Mouse (Mus musculus) layer of hippocampus, adult 18-20 months (tissue): ENCODE measurements around the gene Cyp2c23. TPM values are rescaled to one million over a fixed set of nuclear protein-coding genes. Genes with fewer than 3 reads are reported as not detected.
A peak's percentile ranks its signal among the peaks of the same experiment; 100 is the strongest.

Experiments
- DNase-seq, 2 experiments: peaks; one replicate each; pipeline ENCODE4 v3.0.0; 2022; ENCODE audit warnings: low spot score in 2 of 2
- total RNA-seq, 2 experiments: library from RNA; stranded (reverse); gene quantifications; 2 replicates each; pipeline ENCODE4 v1.2.3; 2021

The Cyp2c23 gene
- total RNA-seq, 2 experiments from 2014 or later, result not detected

DNA sequence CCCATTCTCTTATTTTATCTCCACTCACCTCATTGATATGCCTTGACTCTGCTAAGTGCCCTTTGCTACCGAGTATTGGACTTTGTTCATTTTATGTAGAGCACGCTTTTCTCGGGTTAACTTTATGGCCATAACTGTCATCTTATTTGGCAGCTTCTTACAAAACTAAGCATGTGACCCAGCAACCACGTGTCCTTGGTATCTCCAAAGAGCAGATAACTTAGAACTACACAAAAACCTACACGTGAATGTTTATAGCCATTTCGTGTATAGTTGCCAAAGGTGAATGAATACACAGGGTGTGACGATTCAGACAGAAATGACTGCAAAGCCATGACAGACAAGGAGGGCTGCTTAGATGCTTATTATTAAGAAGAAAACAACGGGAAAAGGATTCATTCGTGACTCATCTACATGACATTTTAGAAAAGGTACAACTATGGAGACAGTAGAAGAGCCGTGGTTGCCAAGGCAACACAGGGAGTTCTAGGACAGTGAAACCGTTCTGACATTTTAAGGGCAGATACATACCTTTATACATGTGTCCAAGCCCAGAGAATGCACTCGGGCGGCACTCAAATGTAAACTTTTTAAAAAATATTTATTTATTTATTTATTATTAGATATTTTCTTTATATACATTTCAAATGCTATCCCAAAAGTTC, 4.0 kb downstream of the Cyp2c23 start:
- DNase-seq, result peak in 1 of 2 experiments; percentile 29

DNA sequence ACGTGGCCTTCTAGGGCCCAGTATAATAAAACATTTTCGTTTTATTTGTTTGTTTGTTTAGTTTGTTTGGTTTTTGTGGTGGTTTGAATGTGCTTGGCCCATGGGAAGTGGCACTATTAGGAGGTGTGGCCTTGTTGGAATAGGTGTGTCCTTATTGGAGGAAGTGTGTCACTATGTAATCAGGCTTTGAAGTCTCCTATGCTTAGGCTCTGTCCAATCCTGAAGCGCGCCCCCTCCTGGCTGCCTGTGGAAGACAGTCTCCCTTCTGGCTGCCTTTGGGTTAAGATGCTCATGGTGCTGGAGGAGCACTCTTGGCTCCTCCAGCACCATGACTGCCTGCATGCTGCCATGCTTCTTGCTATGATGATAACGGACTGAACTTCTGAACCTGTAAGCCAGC, 5.9 kb downstream of the Cyp2c23 start:
- no peak for DNase-seq

DNA sequence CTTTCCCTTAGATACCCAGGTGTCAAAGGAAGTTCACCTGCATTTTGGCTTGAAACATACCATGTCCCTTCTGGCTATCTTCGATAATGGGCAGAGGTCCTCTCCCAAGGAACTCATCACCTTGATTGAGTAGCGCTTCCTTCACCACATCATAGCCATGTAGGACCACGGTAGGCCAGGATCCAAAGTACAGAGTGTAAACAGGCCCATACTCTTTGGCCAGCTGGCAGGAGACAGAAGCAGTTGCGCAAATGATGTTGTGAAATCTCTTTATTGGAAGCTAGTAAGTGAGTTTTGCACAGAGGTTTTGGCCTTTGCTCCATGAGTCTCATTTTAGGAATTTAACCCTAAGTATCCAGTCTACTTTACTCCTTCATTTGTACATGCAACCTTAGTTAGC, 7.5 kb downstream of the Cyp2c23 start:
- no peak for DNase-seq

DNA sequence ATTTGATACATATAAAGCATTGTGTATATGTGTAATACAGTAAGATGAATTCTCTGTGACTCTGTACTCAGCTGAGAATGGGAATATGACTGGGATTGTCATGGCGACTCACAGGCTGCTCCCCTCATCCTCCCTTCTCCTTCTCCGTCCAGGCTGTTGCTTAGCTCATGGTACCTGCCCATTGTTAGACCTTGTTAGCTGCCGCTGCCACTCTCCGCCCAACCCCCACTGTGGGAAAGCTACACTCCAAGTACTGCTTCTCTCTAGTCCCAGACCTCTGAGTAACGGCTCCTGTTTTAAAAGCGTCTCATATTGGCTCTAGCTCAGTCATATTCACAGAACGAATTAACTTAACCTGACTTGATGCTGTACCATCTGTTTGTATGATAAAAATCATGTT, 9.3 kb downstream of the Cyp2c23 start:
- no peak for DNase-seq

DNA sequence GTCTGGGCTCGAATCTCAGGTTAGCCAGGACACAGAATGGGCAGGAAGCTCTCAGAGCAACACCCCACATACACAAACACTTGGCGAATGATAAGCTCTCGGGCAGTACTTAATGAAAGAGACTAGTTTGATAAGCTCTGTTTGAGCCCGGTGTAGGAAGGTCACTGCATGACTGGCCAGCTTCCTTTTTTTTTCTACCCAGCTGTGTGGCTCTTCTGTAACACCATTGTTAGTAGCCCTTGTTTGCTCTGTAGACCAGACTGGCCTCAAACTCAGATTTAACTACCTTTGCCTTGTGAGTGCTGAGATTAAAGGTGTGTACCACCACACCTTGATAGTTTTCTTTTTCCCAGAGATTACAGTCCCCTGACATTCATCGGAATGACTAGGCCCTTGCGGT, 15.1 kb downstream of the Cyp2c23 start:
- no peak for DNase-seq

DNA sequence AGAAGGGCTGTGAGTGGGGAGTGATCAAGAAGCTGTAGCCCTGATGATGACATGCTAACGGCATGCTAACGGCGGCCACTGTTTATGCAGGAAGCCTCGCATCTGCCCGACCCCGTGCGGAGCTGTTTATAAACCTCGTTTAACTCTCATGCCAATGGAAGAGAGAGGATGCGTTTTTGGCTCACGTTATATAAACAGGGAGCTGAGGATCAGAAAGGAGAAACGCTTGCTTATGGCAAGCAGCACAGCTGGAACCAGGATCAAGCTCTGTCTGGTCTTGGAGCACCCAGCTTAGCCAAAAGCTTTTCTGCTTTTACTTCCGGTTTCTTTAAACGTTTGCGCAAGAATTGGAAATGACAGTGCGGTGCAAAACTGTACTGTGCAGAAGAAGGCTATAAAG, 20.2 kb downstream of the Cyp2c23 start:
- DNase-seq, result no peak

DNA sequence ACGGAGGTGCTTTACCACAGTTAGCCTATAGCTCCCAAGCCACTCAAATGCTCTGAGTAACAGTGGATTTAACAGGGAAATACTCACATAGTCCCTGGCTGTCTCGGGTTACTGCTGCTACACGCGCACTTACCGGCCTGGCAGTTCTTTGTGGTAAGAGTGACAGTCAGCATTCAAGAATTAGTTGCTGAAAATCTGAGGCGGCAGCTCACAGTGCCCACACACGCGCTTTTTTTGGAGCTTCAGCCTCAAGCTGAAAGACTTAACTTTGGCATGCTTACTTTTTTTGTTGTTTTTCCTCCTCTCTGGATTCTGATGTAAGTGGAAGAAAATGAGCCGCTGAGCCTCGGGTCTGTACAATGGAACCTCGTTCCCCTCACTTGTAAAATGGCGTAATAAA, 21.8 kb downstream of the Cyp2c23 start:
- DNase-seq, result peak in 1 of 2 experiments; percentile 30

DNA sequence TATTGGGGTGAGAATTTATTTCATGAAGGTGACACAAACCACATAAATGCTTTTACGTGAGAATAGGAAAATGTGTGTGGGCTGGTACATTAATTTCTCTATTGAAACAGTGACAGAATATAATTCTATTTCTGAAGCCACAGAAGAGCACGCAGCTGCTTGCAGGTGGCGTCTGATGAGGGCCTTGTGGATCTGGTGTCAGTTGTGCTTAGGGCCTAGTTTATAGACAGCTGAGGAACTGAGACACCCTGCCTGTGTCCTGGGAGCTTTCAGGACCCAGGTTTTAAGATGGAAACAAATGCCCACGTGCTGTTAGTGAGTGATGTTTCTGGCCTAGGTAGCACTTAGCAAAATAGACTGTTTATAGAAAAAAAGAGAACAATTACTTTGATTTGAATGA, 24.0 kb downstream of the Cyp2c23 start:
- DNase-seq, result no peak

DNA sequence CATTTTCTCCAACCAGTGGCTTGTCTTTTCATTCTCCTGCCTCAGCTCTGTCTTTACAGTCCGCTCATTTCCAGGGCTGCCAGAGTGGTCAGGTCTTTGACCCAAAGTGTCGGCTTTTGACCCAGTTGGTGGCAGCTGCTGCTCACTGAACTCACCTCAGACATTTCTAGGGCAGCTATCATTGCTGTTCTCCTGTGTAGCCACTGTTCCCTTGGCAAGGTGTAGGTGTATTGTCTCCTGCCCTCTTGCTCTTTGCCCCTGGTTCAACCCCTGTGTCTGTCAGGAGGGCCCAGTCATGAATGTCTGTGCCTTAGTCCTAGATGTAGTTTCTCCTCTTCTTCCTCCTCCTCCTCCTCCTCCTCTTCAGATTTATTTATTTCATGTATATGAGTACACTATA, 24.7 kb downstream of the Cyp2c23 start:
- no peak for DNase-seq

DNA sequence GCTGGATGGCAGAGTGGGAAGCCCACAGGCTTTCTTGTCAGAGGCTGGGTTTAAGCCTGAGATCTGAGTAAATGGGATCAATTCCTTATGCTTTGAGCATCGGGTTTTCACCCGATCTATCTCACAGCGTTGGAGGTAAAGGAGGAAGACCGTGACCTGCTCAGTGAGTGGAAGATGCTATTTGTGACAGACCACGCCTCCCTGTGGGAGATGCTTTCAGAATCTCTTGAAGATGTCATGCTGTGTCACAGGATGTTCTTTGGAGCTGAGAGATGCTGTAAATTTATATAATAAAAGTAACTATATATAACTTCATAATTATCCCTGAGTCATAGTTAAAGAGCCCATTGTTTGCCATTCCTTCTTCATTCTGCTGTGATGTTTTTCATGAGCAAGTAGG, 28.3 kb downstream of the Cyp2c23 start:
- no peak for DNase-seq

DNA sequence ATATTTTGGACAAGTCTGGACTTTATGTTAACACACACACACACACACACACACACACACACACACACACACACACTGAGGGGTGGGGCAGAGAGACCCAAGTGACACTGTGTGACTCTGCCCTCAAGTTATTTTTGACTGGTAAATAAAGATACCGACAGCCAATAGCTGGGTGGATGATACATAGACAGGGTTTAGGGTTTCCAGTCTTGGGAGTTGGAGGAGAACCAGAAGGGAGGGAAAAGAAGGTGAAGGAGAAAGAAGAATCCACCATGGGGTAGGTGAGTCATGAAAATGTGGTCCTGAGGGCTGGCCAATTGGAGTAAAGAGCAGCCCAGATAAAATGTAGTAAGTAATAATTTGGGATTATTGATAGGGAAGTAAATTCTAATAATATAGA, 28.9 kb downstream of the Cyp2c23 start:
- DNase-seq, result no peak

DNA sequence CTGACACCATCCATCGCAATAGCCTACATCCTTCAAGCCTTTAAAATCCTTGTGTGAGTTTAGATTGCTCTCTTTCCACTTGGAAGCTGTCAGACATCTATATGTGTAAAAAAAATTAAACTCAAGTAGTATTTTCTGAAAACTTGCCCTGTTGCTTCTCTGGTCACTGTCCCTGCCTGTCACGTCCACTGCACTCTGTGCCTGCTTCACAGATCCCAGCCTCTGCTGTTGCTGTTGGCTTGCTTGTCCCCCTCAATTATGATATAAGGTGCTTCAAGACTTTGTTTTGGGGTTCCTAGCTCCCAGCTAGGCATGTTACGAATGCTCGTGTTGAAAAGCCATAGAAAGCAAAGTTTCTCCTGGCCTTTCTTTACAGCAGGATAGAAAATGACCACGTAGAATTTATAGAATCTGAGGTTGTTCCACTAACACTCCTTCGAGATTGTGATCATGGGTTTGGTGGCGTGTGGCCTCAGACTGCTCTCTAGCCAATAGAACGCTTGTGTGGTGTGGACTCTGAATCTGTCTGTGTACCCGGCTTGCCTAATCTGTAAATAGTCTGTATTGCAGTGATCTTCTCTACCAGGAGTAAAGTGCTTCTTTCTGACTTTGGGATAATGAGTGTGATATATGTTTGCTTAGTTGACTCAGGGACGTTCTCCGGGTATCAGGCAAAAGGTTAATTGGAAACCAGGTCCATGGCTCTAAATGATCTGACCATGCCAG, 30.0 kb downstream of the Cyp2c23 start:
- no peak for DNase-seq

DNA sequence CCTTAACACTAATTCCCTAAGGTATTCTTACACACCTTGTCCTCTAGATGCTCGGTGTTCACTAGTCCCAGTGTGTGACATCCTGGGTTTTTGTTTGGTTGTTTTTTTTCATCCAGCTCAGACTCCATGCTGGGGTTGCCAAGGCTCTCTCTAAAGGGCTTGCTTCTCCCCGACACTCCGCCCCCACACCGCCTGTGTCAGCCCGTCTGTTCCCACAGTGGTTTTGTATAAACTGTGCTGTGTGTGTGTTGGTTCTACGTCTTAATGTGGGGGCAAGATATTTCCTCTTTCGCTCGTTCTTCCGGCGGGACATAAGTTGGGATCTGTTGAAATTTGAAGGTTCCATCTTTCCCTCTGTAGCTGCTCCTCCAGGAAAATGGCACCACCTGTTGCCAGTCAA, 30.9 kb downstream of the Cyp2c23 start:
- peak; percentile 83 to 89 for DNase-seq

DNA sequence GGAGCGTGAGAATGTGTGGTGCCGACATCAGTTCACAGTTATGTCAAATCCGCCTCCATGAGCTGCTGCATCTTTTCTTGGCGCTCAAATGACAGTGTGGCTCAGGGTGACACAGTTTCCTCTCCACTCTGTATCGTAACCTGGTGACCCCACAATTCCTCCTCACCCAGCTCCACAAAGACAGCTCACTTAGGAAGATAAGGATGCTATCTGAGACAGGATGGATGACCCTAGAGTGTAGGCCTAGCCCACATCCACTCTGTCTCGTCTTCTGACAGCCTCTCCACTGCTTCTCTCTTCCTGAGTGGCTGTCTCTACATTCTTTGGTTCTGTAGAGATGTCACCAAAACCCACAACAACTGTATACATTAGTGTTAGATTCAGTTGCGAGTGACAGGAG, 33.6 kb downstream of the Cyp2c23 start:
- no peak for DNase-seq

DNA sequence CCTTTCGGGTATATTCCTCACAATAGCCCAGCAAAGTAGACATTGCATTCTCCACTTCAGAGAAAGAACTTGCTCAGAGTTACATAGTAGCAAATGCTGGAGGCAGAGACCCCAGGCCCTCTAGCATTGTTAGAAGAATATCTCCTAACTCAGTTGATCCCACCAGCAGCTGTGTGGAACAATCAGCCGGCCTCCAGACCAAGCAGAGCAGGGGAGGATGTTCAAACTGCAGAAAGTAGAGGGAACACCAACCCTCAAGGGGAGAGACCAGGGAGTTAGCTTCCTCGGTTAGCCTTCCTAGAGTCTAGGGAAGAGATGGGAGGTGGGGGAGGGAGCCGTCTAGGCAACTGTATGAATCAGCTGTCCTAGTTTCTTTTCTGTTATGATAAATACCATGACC, 36.5 kb downstream of the Cyp2c23 start:
- DNase-seq, result no peak

DNA sequence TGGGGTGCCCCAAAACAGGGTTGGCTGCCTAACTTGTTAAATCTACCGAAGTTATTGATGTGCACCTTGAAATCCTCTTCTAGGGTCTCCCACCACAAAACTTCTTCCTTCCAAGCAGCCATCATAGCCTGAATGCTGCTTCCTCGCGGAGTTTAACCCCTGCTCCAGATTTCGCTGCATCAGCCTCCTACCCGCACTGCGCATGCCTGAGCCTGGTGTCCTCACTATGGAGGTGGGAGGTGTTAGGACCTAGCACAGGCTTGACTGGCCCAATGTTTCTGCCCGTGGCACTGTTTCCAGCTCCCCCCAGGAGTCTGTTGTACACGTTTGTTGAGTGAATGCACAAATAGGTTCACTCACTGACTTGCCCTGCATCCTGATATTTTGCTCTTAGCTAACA, 38.6 kb downstream of the Cyp2c23 start:
- DNase-seq, result no peak

DNA sequence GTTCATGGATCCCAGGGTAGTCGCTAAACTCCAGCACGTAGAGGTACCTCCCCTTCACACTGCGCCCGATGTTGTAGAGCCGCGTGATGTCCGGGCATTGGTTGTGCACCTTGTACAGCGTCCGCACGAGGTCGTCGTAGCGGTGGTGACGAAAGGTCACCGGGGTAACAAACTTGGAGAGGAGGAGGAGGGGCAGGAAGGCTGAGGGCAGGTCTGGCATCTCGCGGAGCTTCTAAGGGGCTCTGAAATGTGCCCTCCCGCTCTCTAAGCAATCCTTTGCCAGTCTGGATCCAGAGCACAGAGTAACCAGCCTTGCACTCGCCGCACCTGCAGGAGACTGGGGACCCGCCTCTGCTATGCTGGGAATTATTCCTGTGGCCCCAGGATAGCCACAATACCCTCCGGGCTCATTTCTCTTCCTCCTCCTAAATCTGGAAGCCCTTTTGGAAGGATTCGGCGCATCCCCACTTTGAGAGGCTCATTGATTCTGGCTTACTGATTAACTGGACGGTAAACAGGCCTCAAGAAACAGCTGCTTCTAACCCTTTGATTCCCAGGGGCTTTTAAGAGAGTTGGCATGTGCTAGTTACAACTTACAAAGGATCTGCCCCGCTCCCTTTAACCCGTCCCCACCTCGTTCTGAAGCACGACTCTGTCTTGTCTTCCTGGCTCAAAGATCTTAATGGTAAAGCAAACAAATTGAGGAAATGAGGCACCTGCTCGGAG, 42.8 kb downstream of the Cyp2c23 start, which contains the start of gene Cpn1:
Gene Cpn1 (minus strand): TSS at position 488 of the 726 bp plus-strand sequence.
- DNase-seq, result no peak

DNA sequence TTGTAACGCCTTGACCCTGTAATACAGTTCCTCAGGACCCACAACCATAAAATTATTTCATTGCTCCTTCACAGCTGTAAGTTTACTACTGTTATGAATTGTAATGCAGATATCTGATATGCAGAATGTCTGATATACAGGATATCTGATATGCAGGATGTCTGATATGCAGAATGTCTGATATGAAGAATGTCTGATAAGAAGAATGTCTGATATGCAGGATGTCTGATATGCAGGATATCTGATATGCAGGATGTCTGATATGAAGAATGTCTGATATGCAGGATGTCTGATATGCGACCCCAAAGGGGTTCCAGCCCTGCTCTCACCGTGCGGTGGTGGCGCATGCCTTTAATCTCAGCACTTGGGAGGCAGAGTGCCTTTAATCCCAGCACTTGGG, 47.0 kb downstream of the Cyp2c23 start:
- DNase-seq, result no peak

DNA sequence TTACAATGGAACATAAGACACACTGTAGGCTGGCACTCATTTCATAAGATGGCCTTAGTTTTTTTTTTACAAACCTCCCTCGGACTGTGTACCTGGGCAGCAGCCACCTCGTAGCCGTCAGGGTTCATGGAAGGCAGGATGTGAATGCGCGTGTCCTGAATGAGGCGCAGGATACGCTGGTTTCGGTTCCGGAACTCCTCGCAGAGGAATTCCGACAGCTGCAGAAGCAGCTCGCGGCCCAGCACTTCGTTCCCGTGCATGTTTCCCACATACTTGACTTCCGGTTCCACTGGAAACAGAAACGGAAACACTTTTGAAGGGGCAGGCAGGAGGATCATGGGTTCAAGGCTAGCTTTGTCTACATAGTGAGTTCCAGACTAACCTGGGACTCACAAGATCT, 48.3 kb downstream of the Cyp2c23 start:
- no peak for DNase-seq

DNA sequence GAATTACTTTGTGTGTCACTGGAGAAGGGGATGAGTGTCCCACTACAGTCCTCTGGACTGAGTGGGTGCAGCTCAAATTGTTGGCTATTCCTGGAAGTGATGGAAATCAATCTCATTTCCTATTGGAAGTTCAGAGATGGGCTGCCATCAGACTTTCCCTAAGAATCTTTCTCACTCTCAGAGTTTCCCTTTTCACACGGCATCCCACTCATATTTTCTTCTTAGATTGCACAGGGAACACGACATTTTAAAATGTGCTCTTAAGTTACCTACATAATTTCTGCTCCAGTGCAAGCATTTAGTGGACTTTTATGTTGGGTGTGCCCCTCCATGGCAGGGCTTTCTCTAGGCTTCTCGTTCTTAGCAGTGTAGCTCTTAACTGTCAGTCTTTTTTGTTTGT, 51.2 kb downstream of the Cyp2c23 start:
- DNase-seq, result no peak

DNA sequence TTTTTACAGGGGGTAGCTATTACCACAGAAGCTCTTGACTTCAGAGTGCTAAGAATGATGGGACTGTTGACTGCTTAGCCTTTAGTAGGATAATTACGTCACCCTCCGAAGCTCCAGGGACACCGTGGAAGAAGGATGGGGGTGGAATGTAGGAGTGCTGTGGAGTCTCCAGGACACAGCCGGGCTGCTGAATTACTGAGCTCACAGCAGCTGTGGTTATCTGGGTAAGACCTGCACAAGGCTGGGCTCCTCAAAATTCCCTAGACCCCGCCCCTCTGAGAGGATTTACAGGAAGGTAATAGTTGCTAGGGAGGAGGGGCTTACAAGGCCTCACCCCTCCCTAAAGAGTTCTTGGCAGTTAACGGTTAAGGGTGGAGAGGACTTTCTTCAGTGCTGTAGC, 52.3 kb downstream of the Cyp2c23 start:
- DNase-seq, result no peak

DNA sequence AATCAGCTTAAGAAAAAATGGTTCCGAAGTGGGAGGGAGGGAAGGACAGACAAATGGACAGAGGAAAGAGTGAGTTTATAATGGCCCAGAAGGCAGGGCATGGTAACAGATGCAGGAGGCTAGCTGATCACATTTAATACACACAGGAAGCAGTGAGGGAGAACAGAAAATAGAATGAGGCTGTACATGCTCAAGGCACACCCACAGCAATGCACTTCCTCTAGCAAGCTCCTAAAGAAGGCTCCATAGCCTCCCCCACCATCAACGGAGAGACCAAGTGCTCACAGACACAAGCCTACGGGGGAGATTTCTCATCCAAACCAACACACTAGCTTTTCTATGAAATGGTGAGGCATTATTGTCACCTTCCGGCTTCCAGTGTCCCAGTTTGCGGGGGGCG, 54.8 kb downstream of the Cyp2c23 start:
- no peak for DNase-seq
